8 mouse cellular contexts compared by ENCODE assay signal in the genomic region with DNA sequence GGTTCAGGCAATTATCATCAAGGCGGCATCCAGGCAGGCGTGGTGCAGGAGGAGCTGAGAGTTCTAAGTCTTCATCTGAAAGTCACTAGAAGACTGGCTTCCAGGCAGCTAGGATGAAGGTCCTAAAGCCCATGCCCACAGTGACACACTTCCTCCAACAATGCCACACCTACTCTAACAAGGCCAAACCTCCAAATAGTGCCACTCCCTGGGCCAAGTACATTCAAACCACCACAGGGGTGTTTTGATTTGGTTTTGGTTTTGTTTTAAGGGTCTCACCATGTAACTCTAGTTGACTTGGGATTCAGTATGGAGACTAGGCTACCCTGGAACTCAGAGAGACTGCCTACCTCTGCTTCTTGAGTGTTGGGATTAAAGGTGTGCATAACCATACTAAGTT. TPM values are rescaled to one million over a fixed set of nuclear protein-coding genes. Genes with fewer than 3 reads are reported as not detected.
DNase-seq lines count a peak whose midpoint lies in the region; ATAC-seq lines count a peak whose summit lies in the region.

Gene Tmbim1, minus strand, starts transcription at position 101 of the 400 bp plus-strand sequence.

- H3K4me3 ChIP-seq in embryonic facial prominence, embryonic 15.5 days (replicated peaks), result peak within 1 kb of the TSS; percentile 79
- peak within 1 kb of the TSS; percentile 76 for H3K4me3 ChIP-seq in limb, embryonic 15.5 days

- ATAC-seq in embryonic facial prominence, embryonic 15.5 days (ENCODE audit: insufficient number of reproducible peaks, low FRiP score, low TSS enrichment, low read depth), result no peak
- no peak for ATAC-seq in limb, embryonic 15.5 days (ENCODE audit: insufficient number of reproducible peaks, low FRiP score, low TSS enrichment, low read depth)

- 71% methylated on average over 2 of the region's 2 CpGs for WGBS in embryonic facial prominence, embryonic 15.5 days
- 69% methylated on average over 2 of the region's 2 CpGs for WGBS in limb, embryonic 15.5 days

- H3K27ac ChIP-seq in embryonic facial prominence, embryonic 15.5 days (replicated peaks), result peak within 1 kb of the TSS; percentile 93
- peak within 1 kb of the TSS; percentile 94 for H3K27ac ChIP-seq in limb, embryonic 15.5 days

- H3K4me2 ChIP-seq in embryonic facial prominence, embryonic 15.5 days (replicated peaks), result peak within 1 kb of the TSS; percentile 73
- H3K4me2 ChIP-seq in limb, embryonic 15.5 days, result peak within 1 kb of the TSS; percentile 67

- H3K9ac ChIP-seq in embryonic facial prominence, embryonic 15.5 days, result peak within 1 kb of the TSS; percentile 77; the same call in 1 of the 2 replicates
- no peak within 1 kb of the TSS for H3K9ac ChIP-seq in limb, embryonic 15.5 days

- H3K4me1 ChIP-seq in embryonic facial prominence, embryonic 15.5 days, result peaks cover 22% of the 10 kb centered on the region
- peaks cover 32% of the 10 kb centered on the region for H3K4me1 ChIP-seq in limb, embryonic 15.5 days

- H3K27me3 ChIP-seq in embryonic facial prominence, embryonic 15.5 days, result no peaks in the 10 kb centered on the region
- no peaks in the 10 kb centered on the region for H3K27me3 ChIP-seq in limb, embryonic 15.5 days

- intact Hi-C loops in heart, postnatal 14 days (cut with DNase I), result no loop called here

- DNase-seq in thymus, postnatal 0 days (ENCODE audit: low spot score), result no peak
- no peak for DNase-seq in thymus, postnatal 14 days
- DNase-seq in heart, postnatal 14 days, result no peak
- DNase-seq in cerebellum, adult 11 months, result no peak
- DNase-seq in thymus, postnatal 10 days (ENCODE audit: low spot score in 2 of 2), result no peak
- no peak for DNase-seq in cerebellum, postnatal 4 days (ENCODE audit: low spot score in 2 of 2)

- H3K36me3 ChIP-seq in embryonic facial prominence, embryonic 15.5 days, result no peaks in the 10 kb centered on the region
- H3K36me3 ChIP-seq in limb, embryonic 15.5 days, result no peaks in the 10 kb centered on the region

- no peaks in the 10 kb centered on the region for H3K9me3 ChIP-seq in embryonic facial prominence, embryonic 15.5 days (replicated peaks)
- no peaks in the 10 kb centered on the region for H3K9me3 ChIP-seq in limb, embryonic 15.5 days

RNA-seq across cellular contexts. Expression of gene Tmbim1, which starts in this region (rescaled TPM):
- polyA plus RNA-seq in thymus, postnatal 0 days (2015; fragmentation: Nextera tagmentation; extraction: Ambion mirVana), result 10.9 and 12.2 TPM in 2 replicates
- 56.6 and 63.9 TPM in 2 replicates for polyA plus RNA-seq in embryonic facial prominence, embryonic 15.5 days (2015; fragmentation: Nextera tagmentation; extraction: Ambion mirVana)
- total RNA-seq in heart, postnatal 14 days (2021), result 10 to 100 TPM; 34.6 to 39.4 TPM
- 58.8 and 69.6 TPM in 2 replicates for polyA plus RNA-seq in limb, embryonic 15.5 days (2015; fragmentation: Nextera tagmentation; extraction: Ambion mirVana)
